Mouse (Mus musculus) bone marrow, adult 2 months (tissue): Measurements from ENCODE around the gene Rpgrip1.

Experiments used
- CTCF ChIP-seq: fragments of 200-500 bp; IDR thresholded peaks from 2 replicates; pipeline ENCODE4 v1.5.1; 2011; ENCODE audit warnings: low read length, control low read depth; ENCODE audit not compliant: control insufficient read depth, insufficient read depth
- POLR2A ChIP-seq: fragments of 200-500 bp; IDR thresholded peaks from 2 replicates; pipeline ENCODE4 v1.6.1; 2011; ENCODE audit warnings: low read depth, mild to moderate bottlenecking, control low read depth, low read length, borderline replicate concordance; ENCODE audit not compliant: control insufficient read depth

- TF ChIP-seq CTCF (no peak), POLR2A (no peak)
These were observed 88.9 kb downstream of the Rpgrip1 start for GRCm38 (mm10) chr14:52199412-52199811.
